Mouse (Mus musculus) E14TG2a.4 (cell line): ENCODE measurements at regions not wholly inside any gene's neighbourhood (a gene's known extent, or its start where the extent isn't known, plus 50 kb on each side); places are given as distances from the start of the nearest gene placed in this dataset.

Experiments
- H3K27me3 ChIP-seq: 2 replicates; pipeline ENCODE4 v1.6.1; 2014; ENCODE audit warnings: low read length, control low read depth; ENCODE audit not compliant: insufficient read depth
- H3K36me3 ChIP-seq: 2 replicates; pipeline ENCODE4 v1.6.1; 2014; ENCODE audit warnings: low read length, control low read depth; ENCODE audit not compliant: insufficient read depth
- H3K4me1 ChIP-seq: replicated peaks from 2 replicates; pipeline ENCODE4 v1.6.1; 2014; ENCODE audit warnings: low read depth, low read length, control low read depth
- H3K4me3 ChIP-seq: replicated peaks from 2 replicates; pipeline ENCODE4 v1.5.1; 2014; ENCODE audit warnings: mild to moderate bottlenecking, low read length
- H3K9me3 ChIP-seq: 2 replicates; pipeline ENCODE4 v1.6.1; 2014; ENCODE audit warnings: low read length, control low read depth
- CTCF ChIP-seq: conservative IDR thresholded peaks from 2 replicates; pipeline ENCODE4 v1.5.1; 2014; ENCODE audit warnings: low read length
- NANOG ChIP-seq: IDR thresholded peaks from 2 replicates; pipeline ENCODE4 v1.6.1; 2014; ENCODE audit warnings: borderline replicate concordance, low read length, mixed read lengths
- POU5F1 ChIP-seq: IDR thresholded peaks from 2 replicates; pipeline ENCODE4 v1.6.1; 2014; ENCODE audit warnings: low read length, borderline replicate concordance

DNA sequence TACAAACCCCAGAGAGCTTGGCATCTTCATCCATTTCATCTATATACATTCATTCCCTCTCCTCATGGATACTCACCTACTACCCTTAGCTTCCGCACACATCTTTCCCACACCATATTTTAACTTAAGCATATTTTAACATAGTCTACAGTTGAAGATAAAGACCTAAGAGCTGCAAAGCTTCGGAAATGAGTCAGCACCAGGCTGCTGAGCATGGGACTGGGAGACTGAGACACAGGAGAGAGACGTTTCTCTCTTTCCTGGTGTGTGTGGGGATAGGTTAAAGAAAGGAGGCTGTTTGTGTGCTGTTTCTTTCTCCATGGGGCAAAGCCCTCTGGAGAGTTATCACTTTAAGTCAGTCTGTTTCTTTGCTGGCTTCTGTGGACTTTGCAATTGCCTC, 264.3 kb downstream of the Sorl1 start:
- H3K27me3 ChIP-seq = peaks cover 11% of the 10 kb centered on the region
- H3K36me3 ChIP-seq = no peaks in the 10 kb centered on the region
- H3K4me1 ChIP-seq = peaks cover 23% of the 10 kb centered on the region
- no peak for TF ChIP-seq NANOG
- H3K9me3 ChIP-seq = no peaks in the 10 kb centered on the region
- H3K4me3 ChIP-seq = no peak overlapping the region

GRCm38 (mm10) chr9:41852099-41852498, 272.0 kb downstream of the Sorl1 start:
- no peaks in the 10 kb centered on the region for H3K4me1 ChIP-seq
- H3K9me3 ChIP-seq = no peaks in the 10 kb centered on the region
- no peak for TF ChIP-seq POU5F1
- no peak for TF ChIP-seq CTCF
- TF ChIP-seq NANOG = no peak
- no peaks in the 10 kb centered on the region for H3K36me3 ChIP-seq
- no peaks in the 10 kb centered on the region; the same call in 1 of the 2 replicates for H3K27me3 ChIP-seq
- H3K4me3 ChIP-seq = no peak overlapping the region

DNA sequence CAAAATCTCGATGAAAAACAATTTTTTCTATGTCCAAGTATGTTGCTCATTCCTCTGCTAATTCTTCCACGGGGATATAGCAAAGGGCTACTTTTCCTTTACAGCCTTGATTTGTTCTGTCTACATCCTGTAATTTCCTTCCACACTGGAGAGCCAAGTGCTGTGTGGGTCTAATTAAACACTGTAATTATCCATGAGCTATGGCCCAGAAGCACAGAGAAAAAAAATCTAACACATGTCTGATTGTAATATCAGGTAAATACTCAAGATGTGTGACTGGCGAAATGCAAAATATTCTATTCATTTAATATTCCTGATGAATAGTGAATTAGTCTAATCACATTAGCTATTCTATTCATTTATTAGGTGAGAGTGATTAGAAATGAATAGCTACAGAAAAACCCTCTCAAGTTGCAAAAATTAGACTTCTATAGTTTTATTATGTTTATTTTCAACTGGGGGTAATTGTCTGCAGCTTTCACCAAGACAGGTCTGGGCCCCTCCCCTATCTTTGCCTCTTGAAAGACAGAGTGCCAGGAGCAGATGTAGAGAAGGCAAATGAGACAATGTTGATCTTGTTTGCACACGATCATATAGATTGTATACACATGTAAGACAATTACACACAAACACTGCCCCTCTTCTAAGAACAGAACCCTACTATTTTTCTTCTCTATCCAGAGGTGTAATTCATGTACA, 274.3 kb downstream of the Sorl1 start:
- no peak overlapping the region for H3K4me3 ChIP-seq
- no peaks in the 10 kb centered on the region; the same call in 1 of the 2 replicates for H3K4me1 ChIP-seq
- H3K9me3 ChIP-seq = no peaks in the 10 kb centered on the region
- no peak for TF ChIP-seq POU5F1
- no peak for TF ChIP-seq CTCF
- TF ChIP-seq NANOG = no peak
- no peaks in the 10 kb centered on the region; the same call in 1 of the 2 replicates for H3K27me3 ChIP-seq
- H3K36me3 ChIP-seq = no peaks in the 10 kb centered on the region

- no peak for TF ChIP-seq POU5F1
- TF ChIP-seq NANOG = no peak
- TF ChIP-seq CTCF = no peak
- H3K4me3 ChIP-seq = no peak overlapping the region
Measured at GRCm38 (mm10) chr9:41844616-41845015, 279.5 kb downstream of the Sorl1 start.

GRCm38 (mm10) chr9:41834487-41835404, 289.4 kb downstream of the Sorl1 start:
- Histone ChIP-seq H3K36me3 (no peaks in the 10 kb centered on the region), H3K27me3 (no peaks in the 10 kb centered on the region), H3K4me1 (no peaks in the 10 kb centered on the region), H3K4me3 (no peak overlapping the region), H3K9me3 (peaks cover 3% of the 10 kb centered on the region; the same call in 1 of the 2 replicates)
- TF ChIP-seq POU5F1 = no peak
- no peak for TF ChIP-seq CTCF
- TF ChIP-seq NANOG = no peak

More at GRCm38 (mm10) chr9:41844616-41845015, 279.5 kb downstream of the Sorl1 start:
- no peaks in the 10 kb centered on the region for H3K36me3 ChIP-seq
- H3K9me3 ChIP-seq = no peaks in the 10 kb centered on the region
- no peaks in the 10 kb centered on the region; the same call in 1 of the 2 replicates for H3K4me1 ChIP-seq
- 0 out of 2 replicates have a peak, but pooled peaks cover 2% of the 10 kb centered on the region for H3K27me3 ChIP-seq

- TF ChIP-seq POU5F1 = no peak
- TF ChIP-seq CTCF = peak; percentile 36
- Histone ChIP-seq H3K9me3 (peaks cover 8% of the 10 kb centered on the region; the same call in 1 of the 2 replicates), H3K4me1 (no peaks in the 10 kb centered on the region), H3K36me3 (no peaks in the 10 kb centered on the region), H3K4me3 (no peak overlapping the region), H3K27me3 (no peaks in the 10 kb centered on the region)
Measured at GRCm38 (mm10) chr9:41833408-41833807, 290.7 kb downstream of the Sorl1 start.

DNA sequence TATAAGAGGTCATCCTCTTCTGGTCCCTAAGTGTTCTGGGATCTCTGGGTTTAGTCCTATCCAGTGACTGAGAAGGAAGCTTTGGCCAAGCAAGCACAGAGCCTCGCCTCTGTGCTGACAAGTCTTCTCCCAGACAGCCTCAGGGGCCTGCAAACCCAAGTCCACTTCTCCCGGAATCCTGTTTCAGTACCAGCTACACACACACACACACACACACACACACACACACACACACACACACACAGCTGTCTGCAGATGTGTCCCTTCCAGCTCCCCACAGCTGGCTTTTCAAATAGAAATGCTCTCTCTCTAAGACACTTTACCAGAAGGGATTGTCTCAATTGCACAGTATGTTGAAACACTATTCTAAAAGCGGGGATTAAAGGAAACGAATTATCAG, 296.7 kb downstream of the Sorl1 start:
- Histone ChIP-seq H3K4me1 (no peaks in the 10 kb centered on the region), H3K4me3 (no peak overlapping the region), H3K9me3 (peaks cover 15% of the 10 kb centered on the region), H3K27me3 (no peaks in the 10 kb centered on the region), H3K36me3 (no peaks in the 10 kb centered on the region)
- TF ChIP-seq POU5F1 (no peak), CTCF (no peak), NANOG (no peak)

GRCm38 (mm10) chr9:41821401-41821800, 302.7 kb downstream of the Sorl1 start:
- no peaks in the 10 kb centered on the region for H3K4me1 ChIP-seq
- no peaks in the 10 kb centered on the region; the same call in 1 of the 2 replicates for H3K9me3 ChIP-seq
- H3K27me3 ChIP-seq = no peaks in the 10 kb centered on the region
- no peak overlapping the region for H3K4me3 ChIP-seq
- no peak for TF ChIP-seq POU5F1
- H3K36me3 ChIP-seq = no peaks in the 10 kb centered on the region
